Mouse (Mus musculus) neural tube, embryonic 10.5 days (tissue): ENCODE results near the gene Tedc1.

Experiments
- DNase-seq: peaks from one replicate; pipeline ENCODE4 v3.0.0-alpha.2; 2017; ENCODE audit warnings: low spot score; ENCODE audit errors: extremely low spot score

Gene Tedc1

GRCm38 (mm10) chr12:113138901-113139864 is 17.0 kb upstream of the Tedc1 start:
- DNase-seq = no peak

GRCm38 (mm10) chr12:113139908-113140615 is 16.2 kb upstream of the Tedc1 start, which contains the start of gene Crip2:
TSS of gene Crip2 (plus strand) at chr12:113140236.
- DNase-seq = peak; percentile 94

DNA sequence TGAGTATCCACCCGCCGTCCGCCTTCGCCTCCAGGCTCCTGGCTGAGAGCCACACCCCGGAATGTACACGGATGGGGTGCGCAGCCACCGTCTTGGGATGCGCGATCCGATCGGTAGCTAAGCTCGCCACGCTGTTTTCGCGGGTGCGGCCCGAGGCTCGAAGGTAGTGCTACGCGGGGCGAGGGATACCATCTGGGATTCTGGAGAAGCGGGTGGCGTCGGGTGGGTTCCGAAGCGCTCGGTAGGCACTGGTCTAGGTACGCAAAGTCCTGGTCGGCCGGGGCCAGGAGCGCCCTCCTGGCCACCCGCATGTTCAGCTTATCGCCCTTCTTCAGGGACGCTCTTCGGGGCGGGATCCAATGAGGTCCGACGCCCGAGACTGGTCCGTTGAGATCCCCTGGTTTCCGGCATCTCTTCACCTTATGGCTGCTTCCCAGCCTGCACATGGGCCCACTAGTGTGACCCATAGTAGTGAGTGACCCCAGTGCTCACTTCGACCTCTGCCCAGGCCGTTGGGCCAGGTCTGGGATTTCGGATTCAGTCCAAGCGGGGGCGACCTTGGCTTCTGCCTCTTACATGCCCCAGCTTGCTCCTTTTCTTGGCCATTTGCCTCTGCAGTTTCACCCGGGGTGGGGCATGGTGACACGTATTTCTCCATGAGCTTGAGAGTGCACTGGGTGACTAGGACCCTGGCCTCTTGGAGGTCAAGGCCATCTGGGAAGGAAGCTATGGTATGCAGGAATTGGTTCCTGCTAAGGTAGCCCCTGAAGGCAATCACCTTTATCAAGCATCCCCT is 15.4 kb upstream of the Tedc1 start:
- DNase-seq = no peak

GRCm38 (mm10) chr12:113141531-113141973 is 14.7 kb upstream of the Tedc1 start:
- no peak for DNase-seq

GRCm38 (mm10) chr12:113142021-113142975 is 13.9 kb upstream of the Tedc1 start:
- no peak for DNase-seq

DNA sequence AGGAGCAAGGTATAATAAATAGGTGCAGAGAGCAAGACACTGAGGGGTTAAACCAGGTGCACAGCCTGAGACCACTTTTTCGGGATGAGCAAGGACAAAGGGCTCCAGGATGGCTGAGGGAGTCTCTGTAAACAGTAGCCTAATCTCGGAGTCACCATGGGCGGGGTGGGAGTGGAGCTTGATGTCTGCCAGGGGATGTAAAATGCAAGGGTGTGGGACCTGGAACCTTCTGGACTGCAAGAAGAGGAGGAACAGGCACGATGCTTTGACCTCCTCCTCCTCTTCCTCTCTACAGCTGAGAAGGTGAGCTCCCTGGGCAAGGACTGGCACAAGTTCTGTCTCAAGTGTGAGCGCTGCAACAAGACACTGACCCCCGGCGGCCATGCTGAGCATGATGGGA is 13.1 kb upstream of the Tedc1 start:
- DNase-seq = no peak

DNA sequence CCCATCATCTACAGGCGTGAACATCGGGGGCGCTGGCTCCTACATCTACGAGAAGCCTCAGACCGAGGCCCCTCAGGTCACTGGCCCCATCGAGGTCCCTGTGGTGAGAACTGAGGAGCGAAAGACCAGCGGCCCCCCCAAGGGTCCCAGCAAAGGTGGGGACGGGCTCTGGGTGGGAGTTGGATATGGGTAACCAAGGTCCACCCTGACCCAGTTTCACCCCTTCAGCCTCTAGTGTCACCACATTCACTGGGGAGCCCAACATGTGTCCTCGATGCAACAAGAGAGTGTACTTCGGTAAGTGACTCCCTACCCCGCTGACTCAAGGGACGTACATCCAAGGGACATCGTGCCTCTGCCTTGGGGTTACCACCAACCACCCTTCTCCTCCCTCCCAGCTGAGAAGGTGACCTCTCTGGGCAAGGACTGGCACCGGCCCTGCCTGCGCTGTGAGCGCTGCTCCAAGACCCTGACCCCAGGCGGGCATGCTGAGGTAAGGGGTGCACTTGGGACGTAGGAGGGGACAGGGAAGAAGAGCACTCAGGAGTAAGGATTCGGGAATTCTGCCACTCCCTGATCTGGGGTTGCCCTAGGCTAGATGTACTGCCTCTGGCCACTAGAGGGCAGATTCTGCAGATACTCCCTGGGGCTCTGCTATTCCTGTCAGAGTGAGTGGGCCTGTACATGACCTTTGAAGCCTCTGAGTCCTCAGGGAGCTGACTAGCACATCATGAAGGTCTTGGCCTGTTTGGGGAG is 12.0 kb upstream of the Tedc1 start:
- no peak for DNase-seq

DNA sequence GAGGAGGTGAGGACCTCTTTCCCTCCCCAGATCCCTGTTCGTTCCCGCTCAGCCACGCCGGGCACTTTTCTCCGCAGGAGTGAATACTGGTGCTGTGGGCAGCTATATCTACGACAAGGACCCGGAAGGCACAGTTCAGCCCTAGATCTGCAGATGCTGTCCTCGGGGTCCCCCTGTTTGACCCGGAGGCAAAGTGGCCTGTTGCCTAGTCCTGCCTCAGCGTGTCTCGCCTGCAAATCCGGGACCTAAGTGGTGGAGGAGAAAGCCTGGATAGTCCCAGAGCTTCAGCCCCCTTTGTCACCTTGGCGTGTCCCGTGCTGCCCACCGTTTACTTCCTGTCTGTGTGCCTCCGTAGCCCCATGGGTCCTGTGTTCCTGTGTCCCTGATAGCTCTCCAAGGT is 11.3 kb upstream of the Tedc1 start:
- DNase-seq = no peak

DNA sequence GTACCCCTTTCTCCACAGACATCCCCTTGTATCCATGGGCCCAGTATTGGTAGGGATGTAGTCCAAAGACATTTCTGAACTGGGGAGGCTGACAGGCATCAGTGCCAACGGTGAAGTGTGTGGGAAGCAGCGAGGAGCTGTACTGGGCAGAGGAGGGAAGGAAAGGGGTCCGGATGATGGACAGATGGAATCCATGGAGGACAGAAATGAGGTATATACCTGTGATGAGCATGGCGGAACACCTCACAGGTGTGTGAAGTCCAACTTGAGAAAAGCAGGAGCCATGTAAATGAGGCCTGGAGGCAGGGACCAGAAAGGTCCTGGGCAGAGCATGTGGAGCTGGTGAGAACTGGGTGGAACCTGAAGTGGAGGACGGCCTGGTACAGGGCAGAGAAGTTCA is 10.6 kb upstream of the Tedc1 start:
- no peak for DNase-seq

- DNase-seq = peak; percentile 83
Measured at GRCm38 (mm10) chr12:113146112-113147057, 9.8 kb upstream of the Tedc1 start, which contains the start of gene Crip1. TSS of gene Crip1 (plus strand) at chr12:113146316.

DNA sequence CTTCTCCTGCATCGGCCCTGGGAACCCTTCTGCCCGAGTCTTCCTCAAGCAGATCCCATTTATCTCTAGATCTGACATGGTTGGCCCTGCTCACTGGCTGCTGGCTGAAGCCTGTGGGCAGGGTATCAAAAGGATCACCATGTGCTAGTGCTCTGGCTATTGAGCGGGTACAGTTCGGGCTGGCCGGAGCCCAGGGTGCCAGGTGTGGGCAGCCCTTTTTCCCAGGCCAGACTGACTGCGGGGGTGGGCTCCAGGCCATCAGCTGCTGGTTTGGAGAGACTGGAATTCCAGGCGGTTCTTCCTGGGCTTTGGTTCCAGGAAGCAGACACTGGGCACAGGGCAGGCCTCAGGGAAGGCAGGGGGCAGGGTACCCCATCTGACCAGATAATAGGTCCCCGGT is 8.7 kb upstream of the Tedc1 start:
- DNase-seq = no peak

DNA sequence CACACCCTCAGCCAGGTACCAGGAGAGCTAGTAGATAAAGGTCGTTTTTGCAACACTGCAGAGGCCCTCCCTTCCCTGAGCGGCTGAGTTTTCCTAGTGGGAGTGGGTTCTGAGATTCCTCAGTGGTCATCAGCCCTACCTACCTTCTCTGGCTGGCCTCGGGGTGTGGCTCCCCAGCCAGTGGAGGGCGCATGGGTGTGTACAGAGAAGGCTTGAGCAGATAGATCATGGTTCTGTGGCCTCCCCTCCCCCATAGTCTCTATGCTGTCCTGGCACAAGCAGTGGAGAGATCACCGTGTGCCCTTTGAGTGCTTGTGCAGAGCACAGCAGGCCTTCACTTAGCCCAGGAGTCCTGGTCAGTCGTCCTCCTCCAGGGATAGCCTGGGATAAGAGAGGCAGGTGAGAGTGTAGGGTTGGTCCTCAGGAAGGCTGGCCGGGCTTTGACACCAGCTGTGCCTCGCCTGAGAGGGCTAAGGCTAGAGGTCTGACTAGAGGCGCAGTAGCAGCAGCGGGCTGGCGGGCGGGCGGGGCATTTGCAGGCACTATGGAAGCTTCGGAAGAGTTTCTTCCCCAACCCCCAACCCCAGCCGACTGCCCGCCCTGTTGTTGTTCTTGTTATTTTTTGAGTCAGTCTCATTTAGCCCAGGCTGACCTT is 7.7 kb upstream of the Tedc1 start:
- DNase-seq = no peak

DNA sequence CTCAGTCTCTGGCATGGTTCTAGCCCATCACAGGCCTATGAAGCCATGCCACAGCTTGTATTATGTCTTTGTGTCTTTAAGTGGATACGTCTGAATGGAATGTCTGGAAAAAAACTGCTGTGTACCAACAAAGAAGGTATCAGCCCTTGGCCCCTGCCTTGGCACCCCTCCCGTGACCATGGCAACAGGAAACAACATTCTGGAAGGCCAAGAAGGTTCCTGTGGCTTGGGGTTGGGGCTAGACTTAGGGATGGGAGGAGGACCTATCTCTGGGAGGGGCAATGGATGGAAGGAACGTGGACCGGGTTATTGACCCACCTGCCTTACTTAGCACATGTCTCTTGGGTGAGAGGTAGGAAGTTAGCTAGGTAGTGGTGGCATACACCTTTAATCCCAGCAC is 6.9 kb upstream of the Tedc1 start:
- no peak for DNase-seq

DNA sequence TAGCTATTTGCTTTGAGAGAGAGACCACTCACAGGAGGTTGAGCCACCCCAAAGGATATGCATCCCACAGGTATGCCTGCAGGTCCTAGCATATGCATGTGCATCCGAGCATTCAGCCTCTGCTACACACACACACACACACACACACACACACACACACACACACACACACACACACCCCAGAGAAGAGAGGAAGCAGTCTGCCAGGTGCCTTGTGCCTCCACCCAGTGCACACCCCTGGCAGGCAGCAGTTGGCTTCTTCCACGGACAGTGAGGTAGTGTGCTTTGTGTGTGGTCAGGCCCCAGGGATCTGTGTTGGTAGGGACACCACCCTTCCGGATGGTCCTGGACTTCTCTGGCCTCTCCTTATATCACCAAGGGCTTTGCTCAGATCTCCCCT is 6.3 kb upstream of the Tedc1 start:
- DNase-seq = no peak

DNA sequence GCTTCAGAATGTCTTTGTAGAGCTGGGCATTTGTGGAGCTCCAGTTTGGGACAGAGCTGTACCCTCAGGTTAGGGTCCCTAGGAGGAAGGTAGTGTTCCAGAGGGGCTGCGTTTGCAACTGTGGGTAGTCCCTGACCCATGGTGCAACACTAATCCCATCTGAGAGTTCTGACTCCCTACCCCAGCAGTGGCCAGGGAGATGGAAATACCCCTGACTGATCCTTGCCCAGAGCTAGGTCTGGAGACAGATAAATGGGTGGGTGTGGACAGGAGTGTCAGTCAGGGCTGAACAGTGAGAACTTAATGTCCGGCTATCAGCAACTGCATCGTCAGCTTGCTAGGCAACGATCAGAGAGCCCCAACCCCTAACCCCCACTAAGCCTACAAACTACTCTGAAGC is 5.6 kb upstream of the Tedc1 start:
- DNase-seq = no peak

GRCm38 (mm10) chr12:113151046-113151445 is 5.2 kb upstream of the Tedc1 start:
- DNase-seq = no peak

DNA sequence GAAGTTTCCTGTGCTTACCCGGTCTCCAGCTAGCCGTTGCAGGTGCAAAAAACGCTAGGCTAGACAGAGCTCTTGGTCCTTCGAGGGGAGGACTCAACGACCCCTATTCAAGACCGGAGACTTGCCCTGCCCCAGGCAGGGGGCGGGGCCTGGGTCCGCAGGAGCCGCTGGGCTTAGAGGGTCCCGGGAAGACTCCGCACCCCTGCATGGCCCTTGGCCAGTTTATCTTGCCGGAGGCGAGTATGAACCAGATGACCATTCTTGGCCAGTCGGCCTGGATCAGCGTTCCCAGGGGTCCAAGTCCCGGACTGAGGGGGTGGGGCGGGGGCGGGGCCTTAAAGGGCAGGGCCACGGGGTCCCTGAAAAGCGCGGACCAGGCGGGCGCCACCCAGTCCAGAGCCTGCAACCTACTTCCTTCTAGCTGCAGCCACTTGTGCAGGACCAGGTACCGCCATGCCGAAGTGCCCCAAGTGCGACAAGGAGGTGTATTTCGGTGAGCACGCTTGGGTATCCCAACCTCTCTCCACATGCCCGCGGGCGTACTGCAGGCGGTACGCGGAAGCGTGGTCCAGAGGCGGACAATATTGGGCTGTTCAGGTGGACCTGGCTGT is 4.5 kb upstream of the Tedc1 start:
- DNase-seq = peak; percentile 52

DNA sequence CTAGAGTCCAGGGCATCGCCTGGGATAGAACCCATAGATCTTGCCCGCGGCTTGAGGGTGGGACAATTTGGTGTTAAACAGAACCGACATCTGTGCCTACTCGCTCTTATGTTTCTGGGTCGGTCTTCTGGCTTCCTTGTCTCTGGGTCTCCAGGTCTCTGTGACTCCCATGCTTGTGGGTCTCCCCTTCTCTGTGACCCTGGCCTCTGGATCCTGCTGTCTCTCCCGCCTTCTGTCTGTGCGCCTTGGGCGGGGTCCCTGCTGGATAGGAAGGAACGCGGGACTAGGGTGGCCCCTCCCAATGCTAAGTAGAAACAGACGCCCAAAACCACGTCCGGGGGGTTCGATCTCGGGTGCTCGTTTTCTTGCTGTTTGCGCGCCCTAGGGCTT is 4.0 kb upstream of the Tedc1 start:
- no peak for DNase-seq
